Mouse (Mus musculus): ENCODE measurements around the gene Tiam1. TPM values are rescaled to one million over a fixed set of nuclear protein-coding genes. Genes with fewer than 3 reads are reported as not detected.

Gene Tiam1
- total and polyA plus RNA-seq, 2 experiments = 0.27 to 0.65 TPM

DNA sequence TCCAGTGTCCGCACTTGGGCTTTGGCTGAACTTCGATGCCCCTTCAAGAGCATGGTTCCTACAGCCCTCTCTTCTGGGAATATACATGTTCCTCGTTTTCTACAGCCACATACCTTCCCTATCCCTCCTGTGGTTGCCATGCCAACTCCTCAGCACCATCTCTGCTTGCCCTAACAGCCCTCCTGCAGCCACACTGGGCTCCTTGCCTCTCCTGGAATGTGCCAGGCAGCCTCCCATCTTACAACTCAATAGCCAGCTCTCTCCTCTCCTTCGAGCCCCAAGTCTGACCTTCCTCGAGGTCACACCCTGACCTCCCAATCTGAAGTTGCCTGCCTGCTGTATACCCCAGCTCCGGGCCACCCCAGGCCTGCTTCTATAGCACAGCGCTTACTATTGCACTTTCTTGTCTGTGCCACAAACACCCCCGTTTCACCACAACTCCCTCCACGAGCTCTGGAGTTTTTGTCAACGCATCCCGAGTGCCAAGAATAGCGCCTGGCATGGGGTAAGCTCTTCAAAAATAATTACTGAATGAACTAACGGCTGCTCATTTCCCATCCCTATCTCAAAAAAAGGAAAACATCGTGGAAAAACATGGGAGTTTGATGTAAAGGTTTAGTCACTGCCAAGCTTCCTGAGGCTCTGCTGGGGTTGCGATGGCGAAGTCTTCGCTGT is 252.9 kb downstream of the Tiam1 start:
- H3K27ac ChIP-seq (replicated peaks; ENCODE audit: insufficient read depth, low read depth, low read length) = no peak overlapping the region
- WGBS = 78% methylated on average over 17 of the region's 17 CpGs
- no peaks in the 10 kb centered on the region for H3K27me3 ChIP-seq (ENCODE audit: control insufficient read depth, insufficient read depth, low read length)
- H3K79me2 ChIP-seq (ENCODE audit: control insufficient read depth, insufficient read depth, low read length) = no peaks in the 10 kb centered on the region
- DNase-seq (ENCODE audit: extremely low read depth, low read depth, low spot score) = no peak
- H3K4me3 ChIP-seq (ENCODE audit: insufficient read depth, low read depth, low read length) = no peak overlapping the region
- no peaks in the 10 kb centered on the region for H3K36me3 ChIP-seq (ENCODE audit: control insufficient read depth, insufficient read depth, low read length)
- TF ChIP-seq CTCF (IDR thresholded peaks at IDR 0.05; ENCODE audit: low read depth, low read length) (no peak), POLR2A (IDR thresholded peaks at IDR 0.05; ENCODE audit: extremely low read depth, insufficient read depth, low read length) (no peak)
- H3K4me1 ChIP-seq (ENCODE audit: control insufficient read depth, insufficient read depth, low read length) = no peaks in the 10 kb centered on the region
- no peak overlapping the region for H3K9ac ChIP-seq (ENCODE audit: low read depth, low read length)

DNA sequence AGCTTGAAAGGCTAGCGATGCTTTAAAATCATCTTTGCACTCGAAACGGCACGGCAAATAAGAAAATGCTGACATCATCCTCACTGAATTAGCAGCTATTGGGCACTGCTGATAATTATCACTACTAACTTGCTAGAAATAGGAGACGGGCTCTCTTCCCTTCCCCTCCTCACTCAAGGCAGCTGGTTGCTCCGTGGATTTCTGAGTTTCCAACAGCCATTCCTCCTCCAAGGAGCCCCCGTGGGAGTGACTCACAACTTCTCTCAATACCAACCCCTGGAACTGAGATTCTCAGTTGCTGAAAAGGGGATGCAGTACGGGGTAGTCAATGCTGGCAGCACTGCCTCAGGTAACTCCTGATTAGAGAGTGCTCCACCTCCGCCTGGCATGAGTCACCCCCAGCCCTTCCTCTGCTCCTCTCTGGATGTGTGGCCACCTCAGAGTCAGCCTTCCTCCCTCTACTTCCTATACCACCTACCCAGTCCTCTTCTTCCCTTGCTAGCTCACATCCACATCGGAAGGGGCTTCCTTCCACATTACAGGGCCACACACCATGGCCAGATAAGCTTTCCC is 253.6 kb downstream of the Tiam1 start:
- no peak for TF ChIP-seq POLR2A (IDR thresholded peaks at IDR 0.05; ENCODE audit: extremely low read depth, insufficient read depth, low read length)
- no peak for TF ChIP-seq CTCF (IDR thresholded peaks at IDR 0.05; ENCODE audit: low read depth, low read length)

DNA sequence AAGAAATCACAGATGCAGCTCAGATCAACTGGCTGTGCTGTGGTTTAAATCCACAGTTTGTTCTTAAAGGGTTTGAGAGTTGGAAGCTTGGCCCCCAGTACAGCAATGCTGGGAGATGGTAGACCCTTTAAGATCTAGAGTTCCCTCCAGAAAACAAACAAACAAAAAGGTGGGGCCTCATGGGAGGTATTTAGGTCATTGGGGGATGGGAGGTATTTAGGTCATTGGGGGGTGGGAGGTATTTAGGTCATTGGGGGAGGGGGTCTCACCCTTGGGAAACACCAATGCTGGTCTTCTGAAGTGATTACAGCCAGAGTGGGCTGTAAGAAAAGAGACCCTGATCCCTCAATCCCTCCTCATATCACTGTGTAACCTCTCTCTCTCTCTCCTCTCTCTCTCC is 257.0 kb downstream of the Tiam1 start:
- TF ChIP-seq CTCF (IDR thresholded peaks at IDR 0.05; ENCODE audit: low read depth, low read length) = no peak
- no peak for TF ChIP-seq POLR2A (IDR thresholded peaks at IDR 0.05; ENCODE audit: extremely low read depth, insufficient read depth, low read length)
- no peaks in the 10 kb centered on the region for H3K4me1 ChIP-seq (ENCODE audit: control insufficient read depth, insufficient read depth, low read length)
- no peak overlapping the region for H3K9ac ChIP-seq (ENCODE audit: low read depth, low read length)
- no peak overlapping the region for H3K4me3 ChIP-seq (ENCODE audit: insufficient read depth, low read depth, low read length)
- no peak for DNase-seq (ENCODE audit: extremely low read depth, low read depth, low spot score)
- H3K27me3 ChIP-seq (ENCODE audit: control insufficient read depth, insufficient read depth, low read length) = no peaks in the 10 kb centered on the region
- no peaks in the 10 kb centered on the region for H3K79me2 ChIP-seq (ENCODE audit: control insufficient read depth, insufficient read depth, low read length)
- no peak overlapping the region for H3K27ac ChIP-seq (replicated peaks; ENCODE audit: insufficient read depth, low read depth, low read length)
- H3K36me3 ChIP-seq (ENCODE audit: control insufficient read depth, insufficient read depth, low read length) = no peaks in the 10 kb centered on the region

More for the DNA sequence above, 253.6 kb downstream of the Tiam1 start:
- H3K9ac ChIP-seq (ENCODE audit: low read depth, low read length) = no peak overlapping the region
- H3K79me2 ChIP-seq (ENCODE audit: control insufficient read depth, insufficient read depth, low read length) = no peaks in the 10 kb centered on the region
- WGBS = 74% methylated on average over 10 of the region's 10 CpGs
- no peaks in the 10 kb centered on the region for H3K36me3 ChIP-seq (ENCODE audit: control insufficient read depth, insufficient read depth, low read length)
- H3K27ac ChIP-seq (replicated peaks; ENCODE audit: insufficient read depth, low read depth, low read length) = no peak overlapping the region
- no peak overlapping the region for H3K4me3 ChIP-seq (ENCODE audit: insufficient read depth, low read depth, low read length)
- H3K4me1 ChIP-seq (ENCODE audit: control insufficient read depth, insufficient read depth, low read length) = no peaks in the 10 kb centered on the region
- no peak for DNase-seq (ENCODE audit: extremely low read depth, low read depth, low spot score)
- no peaks in the 10 kb centered on the region for H3K27me3 ChIP-seq (ENCODE audit: control insufficient read depth, insufficient read depth, low read length)

DNA sequence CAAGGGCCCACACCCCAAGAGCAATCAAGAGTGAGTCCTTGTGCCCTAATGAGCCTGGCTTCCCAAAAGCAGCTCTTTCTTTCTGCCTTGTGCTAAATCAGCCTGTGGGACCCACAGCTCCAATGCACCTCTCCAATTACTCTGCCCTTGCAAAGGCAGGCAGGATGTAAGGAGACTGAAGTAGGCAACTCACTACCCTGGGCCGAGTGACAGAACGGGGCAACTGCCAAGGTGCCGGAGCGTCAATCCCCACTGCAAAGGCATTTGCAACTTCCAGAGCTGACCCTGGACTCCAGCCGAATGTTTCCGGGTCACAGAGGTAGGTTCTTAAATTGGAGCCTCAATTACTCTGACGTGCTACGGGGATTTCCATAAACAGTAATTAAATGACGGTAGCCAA is 257.9 kb downstream of the Tiam1 start:
- Histone ChIP-seq H3K4me1 (ENCODE audit: control insufficient read depth, insufficient read depth, low read length) (no peaks in the 10 kb centered on the region), H3K79me2 (ENCODE audit: control insufficient read depth, insufficient read depth, low read length) (no peaks in the 10 kb centered on the region), H3K27ac (replicated peaks; ENCODE audit: insufficient read depth, low read depth, low read length) (no peak overlapping the region), H3K9ac (ENCODE audit: low read depth, low read length) (no peak overlapping the region), H3K27me3 (ENCODE audit: control insufficient read depth, insufficient read depth, low read length) (no peaks in the 10 kb centered on the region), H3K36me3 (ENCODE audit: control insufficient read depth, insufficient read depth, low read length) (no peaks in the 10 kb centered on the region), H3K4me3 (ENCODE audit: insufficient read depth, low read depth, low read length) (no peak overlapping the region)
- no peak for TF ChIP-seq CTCF (IDR thresholded peaks at IDR 0.05; ENCODE audit: low read depth, low read length)
- TF ChIP-seq POLR2A (IDR thresholded peaks at IDR 0.05; ENCODE audit: extremely low read depth, insufficient read depth, low read length) = no peak
- WGBS = 95% methylated on average over 9 of the region's 9 CpGs
- no peak for DNase-seq (ENCODE audit: extremely low read depth, low read depth, low spot score)

DNA sequence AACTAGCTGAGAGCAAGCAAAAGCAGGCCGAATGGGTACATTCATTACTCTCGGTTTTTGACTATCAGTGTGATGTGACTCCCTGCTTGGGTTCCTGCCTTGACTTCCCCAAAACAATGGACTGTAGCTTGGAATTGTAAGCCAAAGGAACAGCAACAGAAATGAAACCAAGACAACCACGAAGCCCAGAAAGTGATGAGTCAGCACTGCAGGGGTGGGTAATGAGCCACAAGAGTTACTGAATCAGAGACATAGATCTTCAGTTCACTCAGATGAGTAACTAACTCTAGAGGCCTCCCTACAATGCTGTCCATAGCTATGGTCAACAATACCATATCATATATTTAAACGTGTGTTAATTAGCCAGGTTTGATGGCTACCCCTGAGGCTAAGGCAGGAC is 259.7 kb downstream of the Tiam1 start:
- Histone ChIP-seq H3K79me2 (ENCODE audit: control insufficient read depth, insufficient read depth, low read length) (no peaks in the 10 kb centered on the region), H3K27ac (replicated peaks; ENCODE audit: insufficient read depth, low read depth, low read length) (no peak overlapping the region), H3K4me3 (ENCODE audit: insufficient read depth, low read depth, low read length) (no peak overlapping the region), H3K27me3 (ENCODE audit: control insufficient read depth, insufficient read depth, low read length) (no peaks in the 10 kb centered on the region), H3K4me1 (ENCODE audit: control insufficient read depth, insufficient read depth, low read length) (no peaks in the 10 kb centered on the region), H3K9ac (ENCODE audit: low read depth, low read length) (no peak overlapping the region), H3K36me3 (ENCODE audit: control insufficient read depth, insufficient read depth, low read length) (no peaks in the 10 kb centered on the region)
- 94% methylated on average over 4 of the region's 4 CpGs for WGBS
- no peak for TF ChIP-seq POLR2A (IDR thresholded peaks at IDR 0.05; ENCODE audit: extremely low read depth, insufficient read depth, low read length)
- no peak for TF ChIP-seq CTCF (IDR thresholded peaks at IDR 0.05; ENCODE audit: low read depth, low read length)
- DNase-seq (ENCODE audit: extremely low read depth, low read depth, low spot score) = no peak
